Mouse (Mus musculus): Measurements from ENCODE around the gene Slc9a5. TPM values are rescaled to one million over a fixed set of nuclear protein-coding genes. Genes with fewer than 3 reads are reported as not detected.

Slc9a5 gene
- total RNA-seq, 2 experiments from 2014 or later, result 13.3 to 14.9 TPM

- peak; percentile 42 for TF ChIP-seq CTCF (conservative IDR thresholded peaks at IDR 0.05)
- H3K4me3 ChIP-seq, result no peak overlapping the region
- H3K27ac ChIP-seq, result no peak overlapping the region; the same call in 1 of the 2 replicates
- no peak for DNase-seq (ENCODE audit: low spot score in 2 of 2)
Measured at GRCm38 (mm10) chr8:105311718-105312117, 36.9 kb upstream of the Slc9a5 start.

- no peak for TF ChIP-seq CTCF (conservative IDR thresholded peaks at IDR 0.05)
- no peak for DNase-seq (ENCODE audit: low spot score in 2 of 2)
Measured at GRCm38 (mm10) chr8:105312891-105313481, 35.7 kb upstream of the Slc9a5 start.

GRCm38 (mm10) chr8:105313622-105314402 lies 34.8 kb upstream of the Slc9a5 start:
- TF ChIP-seq CTCF (conservative IDR thresholded peaks at IDR 0.05), result no peak
- no peak overlapping the region for H3K27ac ChIP-seq
- DNase-seq (ENCODE audit: low spot score in 2 of 2), result no peak
- no peak overlapping the region for H3K4me3 ChIP-seq

More at GRCm38 (mm10) chr8:105312891-105313481, 35.7 kb upstream of the Slc9a5 start:
- no peak overlapping the region for H3K27ac ChIP-seq
- H3K4me3 ChIP-seq, result no peak overlapping the region

GRCm38 (mm10) chr8:105315073-105315769 lies 33.4 kb upstream of the Slc9a5 start:
- TF ChIP-seq CTCF (conservative IDR thresholded peaks at IDR 0.05), result no peak
- H3K4me3 ChIP-seq, result no peak overlapping the region
- no peak overlapping the region for H3K27ac ChIP-seq
- DNase-seq (ENCODE audit: low spot score in 2 of 2), result no peak

- Histone ChIP-seq H3K27ac (no peak overlapping the region; the same call in 1 of the 2 replicates), H3K4me3 (no peak overlapping the region)
- DNase-seq (ENCODE audit: low spot score in 2 of 2), result no peak
- no peak for TF ChIP-seq CTCF (conservative IDR thresholded peaks at IDR 0.05)
Measured at GRCm38 (mm10) chr8:105317941-105318340, 30.7 kb upstream of the Slc9a5 start.

- Histone ChIP-seq H3K27ac (no peak overlapping the region), H3K4me3 (no peak overlapping the region)
- DNase-seq (ENCODE audit: low spot score in 2 of 2), result no peak
- no peak for TF ChIP-seq CTCF (conservative IDR thresholded peaks at IDR 0.05)
Measured at GRCm38 (mm10) chr8:105318662-105319190, 29.9 kb upstream of the Slc9a5 start.

GRCm38 (mm10) chr8:105323183-105323582 lies 25.5 kb upstream of the Slc9a5 start:
- H3K4me3 ChIP-seq, result no peak overlapping the region
- no peak for DNase-seq (ENCODE audit: low spot score in 2 of 2)
- H3K27ac ChIP-seq, result no peak overlapping the region
- no peak for TF ChIP-seq CTCF (conservative IDR thresholded peaks at IDR 0.05)

- TF ChIP-seq CTCF (conservative IDR thresholded peaks at IDR 0.05), result no peak
- H3K27ac ChIP-seq, result peak overlapping the region; percentile 98
- peak overlapping the region; percentile 99 for H3K4me3 ChIP-seq
- no peak for DNase-seq (ENCODE audit: low spot score in 2 of 2)
Measured at GRCm38 (mm10) chr8:105325641-105326093, 23.0 kb upstream of the Slc9a5 start.

GRCm38 (mm10) chr8:105326141-105326672 lies 22.4 kb upstream of the Slc9a5 start, which contains the start of the genes Lrrc29 and Tmem208:
Lrrc29 (minus strand) TSS chr8:105326278.
Tmem208 (plus strand) TSS chr8:105326354.
- peak; percentile 97 for DNase-seq (ENCODE audit: low spot score in 2 of 2)
- Histone ChIP-seq H3K4me3 (peak within 1 kb of the TSS; percentile 99), H3K27ac (peak within 1 kb of the TSS; percentile 98)
- peak; percentile 66 for TF ChIP-seq CTCF (conservative IDR thresholded peaks at IDR 0.05)

- no peak for DNase-seq (ENCODE audit: low spot score in 2 of 2)
- H3K27ac ChIP-seq, result peak overlapping the region; percentile 98
- TF ChIP-seq CTCF (conservative IDR thresholded peaks at IDR 0.05), result no peak
Measured at GRCm38 (mm10) chr8:105326968-105327367, 21.7 kb upstream of the Slc9a5 start.

GRCm38 (mm10) chr8:105330325-105330724 lies 18.3 kb upstream of the Slc9a5 start:
- Histone ChIP-seq H3K27ac (no peak overlapping the region), H3K4me3 (no peak overlapping the region)
- DNase-seq (ENCODE audit: low spot score in 2 of 2), result no peak
- TF ChIP-seq CTCF (conservative IDR thresholded peaks at IDR 0.05), result no peak

More at GRCm38 (mm10) chr8:105326968-105327367, 21.7 kb upstream of the Slc9a5 start:
- peak overlapping the region; percentile 99 for H3K4me3 ChIP-seq

- H3K27ac ChIP-seq, result no peak overlapping the region
- no peak for TF ChIP-seq CTCF (conservative IDR thresholded peaks at IDR 0.05)
- no peak overlapping the region for H3K4me3 ChIP-seq
- DNase-seq (ENCODE audit: low spot score in 2 of 2), result no peak
Measured at GRCm38 (mm10) chr8:105331469-105331868, 17.2 kb upstream of the Slc9a5 start.
